8 mouse cellular contexts compared by ENCODE assay signal in the genomic region with DNA sequence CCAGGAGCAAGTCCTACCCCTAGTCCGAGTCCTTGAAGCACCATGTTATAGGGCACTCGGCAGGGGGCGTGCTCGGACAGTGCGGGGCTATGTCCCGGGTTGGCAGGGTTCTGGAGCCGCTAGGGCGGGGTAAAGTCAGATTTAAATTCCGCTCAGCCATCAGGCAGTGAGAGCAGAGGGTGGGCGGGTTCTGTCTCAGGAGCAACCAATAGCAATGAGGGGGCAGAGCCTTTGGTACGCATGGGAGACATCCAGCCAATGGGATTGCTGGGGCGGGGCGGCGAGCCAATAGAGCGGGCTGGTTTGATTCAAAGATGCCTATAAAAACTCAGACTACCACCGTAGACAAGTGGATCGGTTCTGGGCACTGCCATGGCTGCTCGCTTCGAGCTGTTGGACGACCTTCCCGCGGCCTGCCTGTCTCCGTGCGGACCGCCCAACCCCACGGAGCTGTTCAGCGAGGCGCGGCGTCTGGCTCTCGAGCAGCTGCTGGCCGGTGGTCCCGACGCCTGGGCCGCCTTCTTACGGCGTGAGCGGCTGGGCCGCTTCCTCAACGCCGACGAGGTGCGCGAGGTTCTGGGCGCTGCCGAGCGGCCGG. TPM values are rescaled to one million over a fixed set of nuclear protein-coding genes. Genes with fewer than 3 reads are reported as not detected.
A peak's percentile ranks its signal among the peaks of the same experiment; 100 is the strongest.
DNase-seq lines count a peak whose midpoint lies in the region; ATAC-seq and TF ChIP-seq lines count a peak whose summit lies in the region.

A gene (plus strand): TSS at position 352 of the 598 bp plus-strand sequence.

- H3K9me3 ChIP-seq in megakaryocyte, embryonic 14.5 days = no peaks in the 10 kb centered on the region

- peak; percentile 99 for ATAC-seq in activated CD4-positive, CD25-positive, alpha-beta regulatory T cell, adult 4 months

- peak; percentile 91 to 94 for DNase-seq in gastrocnemius, adult 8-10 months (ENCODE audit: low spot score in 2 of 2)
- peak; percentile 89 for DNase-seq in hindlimb bud, embryonic 11.5 days (ENCODE audit: extremely low spot score, low read depth, low spot score)
- peak; percentile 82 to 95 for DNase-seq in left cerebral cortex, adult 8-10 months (ENCODE audit: low spot score in 2 of 2)
- DNase-seq in right cerebral cortex, postnatal 10 days (ENCODE audit: low spot score in 2 of 2) = peak; percentile 98
- DNase-seq in urinary bladder, postnatal 25 days (ENCODE audit: low spot score) = peak; percentile 83

- TF ChIP-seq CTCF in cortical plate, adult 2 months (IDR thresholded peaks at IDR 0.05; ENCODE audit: extremely low read depth, insufficient read depth, low read length) = peak; percentile 41

- H3K27me3 ChIP-seq in megakaryocyte, embryonic 14.5 days (replicated peaks) = peaks cover 15% of the 10 kb centered on the region

- H3K4me3 ChIP-seq in cortical plate, adult 2 months (ENCODE audit: insufficient read depth, low read length) = peak within 1 kb of the TSS; percentile 33
- H3K4me3 ChIP-seq in megakaryocyte, embryonic 14.5 days (replicated peaks) = peak within 1 kb of the TSS; percentile 94

- no peaks in the 10 kb centered on the region for H3K4me1 ChIP-seq in cortical plate, adult 2 months (ENCODE audit: control insufficient read depth, insufficient read depth, low read length)
- H3K4me1 ChIP-seq in megakaryocyte, embryonic 14.5 days = peaks cover 49% of the 10 kb centered on the region

- no peak within 1 kb of the TSS for H3K27ac ChIP-seq in cortical plate, adult 2 months (ENCODE audit: insufficient read depth, low read length)

- H3K36me3 ChIP-seq in megakaryocyte, embryonic 14.5 days (replicated peaks; ENCODE audit: low read length) = peaks cover 15% of the 10 kb centered on the region

- TF ChIP-seq POLR2A in cortical plate, adult 2 months (IDR thresholded peaks at IDR 0.05; ENCODE audit: extremely low read depth, insufficient read depth, low read length) = peak; percentile 68; the same call in 1 of the 2 replicates

RNA-seq across cellular contexts. Expression of the gene that starts here (rescaled TPM):
- polyA plus RNA-seq in activated CD4-positive, CD25-positive, alpha-beta regulatory T cell, adult 4 months (2017; shearing (Covaris generic)) = under 1 TPM; 0.77 to 0.96 TPM
- 2.0 and 2.2 TPM in 2 replicates for polyA plus RNA-seq in cortical plate, adult 2 months (2012; rRNA removed)
- 1 to 10 TPM in 3 of 4 experiments, under 1 TPM in 1; 0.94 to 4.2 (median 2.6) TPM for total RNA-seq in gastrocnemius, adult 8-10 months (2022)
- 1 to 10 TPM; 1.2 to 2.5 (median 1.3) TPM for total RNA-seq in left cerebral cortex, adult 8-10 months (2022)
- polyA plus RNA-seq in megakaryocyte, embryonic 14.5 days (2012; ENCODE audit: insufficient read depth, low replicate concordance) = 2.7 and 2.8 TPM in 2 replicates

Comparison
In these comparisons a context has a peak if more than half of its experiments do, and no peak if none do; other contexts are left out.
1. Peak in ATAC-seq in activated CD4-positive, CD25-positive, alpha-beta regulatory T cell, adult 4 months; RNA of the gene not detected or under 1 TPM.